Mouse (Mus musculus) E14TG2a.4 (cell line): ENCODE data around the gene Igsf8.

ENCODE experiments used
- CTCF ChIP-seq: conservative IDR thresholded peaks from 2 replicates; pipeline ENCODE4 v1.5.1; 2014; ENCODE audit warnings: low read length
- POU5F1 ChIP-seq: IDR thresholded peaks from 2 replicates; pipeline ENCODE4 v1.6.1; 2014; ENCODE audit warnings: low read length, borderline replicate concordance

- TF ChIP-seq POU5F1 (no peak), CTCF (no peak)
Measured at GRCm38 (mm10) chr1:172213771-172214170, 47.7 kb upstream of the Igsf8 start.
